Mouse (Mus musculus): ENCODE data around the gene Pawr.

The Pawr gene

GRCm38 (mm10) chr10:108356601-108357187, 24.8 kb downstream of the Pawr start:
- DNase-seq (ENCODE audit: low spot score in 2 of 2), result no peak

GRCm38 (mm10) chr10:108359974-108360373, 28.1 kb downstream of the Pawr start:
- no peak for DNase-seq (ENCODE audit: low spot score in 2 of 2)

GRCm38 (mm10) chr10:108360801-108361200, 28.9 kb downstream of the Pawr start:
- DNase-seq (ENCODE audit: low spot score in 2 of 2), result no peak

GRCm38 (mm10) chr10:108361419-108362155, 29.7 kb downstream of the Pawr start:
- DNase-seq (ENCODE audit: low spot score in 2 of 2), result no peak

- DNase-seq (ENCODE audit: low spot score in 2 of 2), result no peak
Measured at GRCm38 (mm10) chr10:108363932-108364331, 32.0 kb downstream of the Pawr start.

- DNase-seq (ENCODE audit: low spot score in 2 of 2), result no peak
Measured at GRCm38 (mm10) chr10:108364946-108365719, 33.2 kb downstream of the Pawr start.

- DNase-seq (ENCODE audit: low spot score in 2 of 2), result no peak
Measured at GRCm38 (mm10) chr10:108366251-108366650, 34.3 kb downstream of the Pawr start.

GRCm38 (mm10) chr10:108368358-108368757, 36.4 kb downstream of the Pawr start:
- no peak for DNase-seq (ENCODE audit: low spot score in 2 of 2)

- DNase-seq (ENCODE audit: low spot score in 2 of 2), result no peak
Measured at GRCm38 (mm10) chr10:108372258-108372657, 40.3 kb downstream of the Pawr start.

GRCm38 (mm10) chr10:108372858-108373257, 40.9 kb downstream of the Pawr start:
- no peak for DNase-seq (ENCODE audit: low spot score in 2 of 2)

- no peak for DNase-seq (ENCODE audit: low spot score in 2 of 2)
Measured at GRCm38 (mm10) chr10:108375796-108376195, 43.9 kb downstream of the Pawr start.

GRCm38 (mm10) chr10:108376366-108376765, 44.4 kb downstream of the Pawr start:
- DNase-seq (ENCODE audit: low spot score in 2 of 2), result no peak

GRCm38 (mm10) chr10:108377369-108377768, 45.4 kb downstream of the Pawr start:
- DNase-seq (ENCODE audit: low spot score in 2 of 2), result no peak

- no peak for DNase-seq (ENCODE audit: low spot score in 2 of 2)
Measured at GRCm38 (mm10) chr10:108378062-108378461, 46.1 kb downstream of the Pawr start.

GRCm38 (mm10) chr10:108378479-108378878, 46.6 kb downstream of the Pawr start:
- DNase-seq (ENCODE audit: low spot score in 2 of 2), result no peak

GRCm38 (mm10) chr10:108380715-108381114, 48.8 kb downstream of the Pawr start:
- DNase-seq (ENCODE audit: low spot score in 2 of 2), result no peak

- no peak for DNase-seq (ENCODE audit: low spot score in 2 of 2)
Measured at GRCm38 (mm10) chr10:108384153-108384769, 52.3 kb downstream of the Pawr start.

GRCm38 (mm10) chr10:108385480-108385955, 53.6 kb downstream of the Pawr start:
- no peak for DNase-seq (ENCODE audit: low spot score in 2 of 2)

- no peak for DNase-seq (ENCODE audit: low spot score in 2 of 2)
Measured at GRCm38 (mm10) chr10:108388410-108388915, 56.5 kb downstream of the Pawr start.

- no peak for DNase-seq (ENCODE audit: low spot score in 2 of 2)
Measured at GRCm38 (mm10) chr10:108389178-108389926, 57.4 kb downstream of the Pawr start.

- DNase-seq (ENCODE audit: low spot score in 2 of 2), result no peak
Measured at GRCm38 (mm10) chr10:108389927-108390287, 58.0 kb downstream of the Pawr start.
